Mouse (Mus musculus) kidney, postnatal 10 days (tissue): ENCODE measurements around the gene Bphl.

Experiments
- DNase-seq: peaks from one replicate; pipeline ENCODE4 v3.0.0; 2021; ENCODE audit warnings: mixed read lengths

Bphl gene

GRCm38 (mm10) chr13:34089358-34089757 is 52.0 kb downstream of the Bphl start:
- DNase-seq: no peak

DNA sequence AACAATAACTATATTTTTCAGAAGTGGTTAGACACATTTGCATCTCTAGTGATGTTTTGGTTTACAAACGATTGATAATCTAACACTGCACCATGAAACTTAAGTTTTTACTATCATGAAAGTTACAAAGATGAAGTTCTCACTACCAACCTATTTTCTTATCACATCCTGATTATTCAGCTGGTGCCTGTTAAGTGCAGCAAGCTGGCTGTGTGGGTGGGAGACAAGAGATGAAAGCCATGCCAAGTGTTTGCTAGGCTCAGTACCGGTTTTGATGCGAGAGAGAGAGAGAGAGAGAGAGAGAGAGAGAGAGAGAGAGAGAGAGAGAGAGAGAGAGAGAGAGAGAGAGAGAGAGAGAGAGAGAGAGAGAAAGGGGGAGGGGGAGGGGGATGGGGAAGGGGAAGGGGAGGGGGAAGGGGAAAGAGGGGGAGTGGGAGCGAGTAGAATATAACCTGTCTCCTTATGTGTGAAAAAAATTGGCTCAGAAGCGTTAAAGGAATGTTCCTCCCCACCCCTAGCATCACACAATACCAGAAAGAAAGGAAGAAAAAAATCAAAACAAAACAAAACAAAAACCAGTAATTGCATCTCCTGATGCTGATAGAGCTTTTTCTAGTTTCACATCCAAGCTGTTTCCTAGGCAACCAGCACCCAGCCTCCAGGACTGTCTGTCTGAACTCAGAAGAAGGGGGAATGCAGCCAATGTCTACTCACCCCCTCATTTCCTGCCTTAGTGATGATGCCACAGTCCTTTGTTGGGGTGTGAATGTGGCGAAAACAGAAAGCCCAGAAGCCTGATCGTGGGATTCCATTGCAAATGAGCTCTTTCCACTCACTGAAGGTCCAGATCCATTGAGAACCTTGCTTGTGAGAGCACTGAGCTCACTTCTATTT is 58.4 kb downstream of the Bphl start:
- no peak for DNase-seq

DNA sequence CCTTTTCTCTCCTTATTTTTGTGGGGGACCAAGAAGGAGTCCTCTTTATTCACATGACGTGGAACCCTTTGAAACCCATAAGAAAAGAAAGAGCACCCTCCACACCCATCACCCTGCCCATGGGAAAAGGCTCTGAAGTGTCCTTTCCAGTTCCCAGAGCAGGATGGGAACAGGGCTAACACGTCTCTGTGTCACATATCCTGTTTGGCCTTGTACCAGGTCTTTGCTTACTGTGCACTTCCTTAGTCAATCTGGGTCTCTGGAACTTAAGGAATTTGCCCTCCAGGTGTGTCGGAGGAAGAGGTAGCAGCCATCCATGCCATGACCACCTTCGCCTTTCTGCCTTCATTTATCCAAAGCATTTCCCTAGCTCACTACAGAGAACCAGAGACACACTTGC is 59.1 kb downstream of the Bphl start:
- peak; percentile 26 for DNase-seq

- no peak for DNase-seq
Measured at GRCm38 (mm10) chr13:34097086-34097485, 59.7 kb downstream of the Bphl start.

DNA sequence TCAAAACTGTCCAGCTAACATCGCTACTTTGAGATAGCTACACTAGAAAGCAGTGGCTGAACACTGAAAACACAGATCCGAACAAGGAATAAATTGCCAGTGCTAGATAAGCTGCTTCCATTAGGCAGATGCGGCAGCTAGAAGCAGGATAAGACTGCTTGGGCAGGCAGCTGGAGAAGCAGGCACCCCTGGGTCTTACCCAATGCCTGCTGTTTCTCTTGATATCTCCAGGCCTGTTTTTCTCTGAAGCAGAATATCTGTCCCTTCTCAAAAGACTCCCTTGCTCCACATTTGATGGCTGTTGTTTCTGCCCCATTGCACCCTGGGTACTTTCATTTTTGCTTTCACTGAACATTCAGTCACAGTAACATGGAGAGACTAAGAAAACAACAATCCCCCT is 63.3 kb downstream of the Bphl start:
- no peak for DNase-seq

DNA sequence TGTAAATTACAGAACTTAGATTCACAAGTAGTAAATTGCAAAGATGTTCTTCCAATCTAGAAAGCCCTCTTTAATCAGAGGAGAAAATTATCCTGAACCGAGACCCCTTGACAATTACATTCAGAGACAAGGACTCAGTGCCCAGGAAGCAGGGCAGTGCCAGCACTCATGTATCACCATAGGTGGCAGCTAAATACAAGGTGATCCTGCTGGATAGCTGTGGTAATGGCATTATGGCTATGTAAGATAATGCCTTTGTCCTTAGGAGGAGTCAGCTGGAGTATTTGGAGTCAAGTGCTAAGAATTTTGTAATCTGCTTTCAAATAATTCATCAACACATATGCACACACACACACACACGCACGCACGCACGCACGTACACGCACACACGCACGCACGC is 63.9 kb downstream of the Bphl start:
- DNase-seq: no peak

- no peak for DNase-seq
Measured at GRCm38 (mm10) chr13:34101908-34102307, 64.5 kb downstream of the Bphl start.

DNA sequence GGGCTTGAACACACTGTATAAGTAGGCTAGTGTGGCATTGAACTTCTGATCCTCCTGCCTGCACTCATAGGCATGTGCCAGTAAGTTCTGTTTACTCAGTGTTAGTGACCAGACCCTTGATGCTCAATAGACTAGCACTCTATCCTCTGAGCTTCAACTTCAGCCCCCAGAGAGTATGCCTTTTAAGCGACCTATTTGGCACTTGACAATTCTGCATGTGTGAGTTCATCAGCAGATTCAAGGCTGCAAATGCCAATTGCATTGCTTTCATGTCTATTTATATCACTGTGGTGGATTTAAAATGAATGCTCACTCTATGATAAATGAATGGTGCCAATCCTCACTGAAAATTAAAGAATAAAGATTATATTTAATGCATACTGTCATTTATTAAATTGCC is 68.0 kb downstream of the Bphl start:
- DNase-seq: no peak

- no peak for DNase-seq
Measured at GRCm38 (mm10) chr13:34106256-34106655, 68.9 kb downstream of the Bphl start.

- no peak for DNase-seq
Measured at GRCm38 (mm10) chr13:34106999-34107398, 69.6 kb downstream of the Bphl start.

DNA sequence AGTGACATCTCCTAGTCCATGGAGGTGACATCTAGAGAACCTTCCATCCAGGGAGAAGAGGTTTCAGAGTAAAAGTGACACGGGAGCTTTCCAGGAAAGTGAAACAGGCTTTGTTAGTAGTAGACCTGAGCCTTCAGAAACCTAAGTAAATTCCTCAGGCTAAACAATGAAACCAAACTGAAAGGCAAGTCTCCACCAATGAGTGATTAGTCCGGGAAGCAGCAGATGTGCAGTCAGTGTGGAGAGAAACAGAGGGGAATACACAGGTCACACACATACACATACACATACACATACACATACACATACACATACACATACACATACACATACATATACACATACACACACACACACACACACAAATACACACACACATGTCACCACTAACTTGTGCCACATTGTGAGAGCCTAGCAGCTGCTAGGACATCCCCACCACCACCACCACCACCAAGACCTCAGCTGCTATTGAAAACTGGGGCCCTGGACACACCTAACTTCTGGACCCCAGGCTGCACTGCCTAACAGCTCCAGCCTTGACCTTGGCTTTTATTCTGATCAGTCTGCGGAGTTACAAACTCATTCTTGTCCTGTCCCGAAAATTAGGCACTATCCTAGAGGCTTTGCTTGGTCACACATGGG is 71.8 kb downstream of the Bphl start:
- DNase-seq: no peak

GRCm38 (mm10) chr13:34109677-34110058 is 72.3 kb downstream of the Bphl start:
- peak; percentile 43 for DNase-seq

- peak; percentile 63 for DNase-seq
Measured at GRCm38 (mm10) chr13:34111019-34111418, 73.6 kb downstream of the Bphl start.

DNA sequence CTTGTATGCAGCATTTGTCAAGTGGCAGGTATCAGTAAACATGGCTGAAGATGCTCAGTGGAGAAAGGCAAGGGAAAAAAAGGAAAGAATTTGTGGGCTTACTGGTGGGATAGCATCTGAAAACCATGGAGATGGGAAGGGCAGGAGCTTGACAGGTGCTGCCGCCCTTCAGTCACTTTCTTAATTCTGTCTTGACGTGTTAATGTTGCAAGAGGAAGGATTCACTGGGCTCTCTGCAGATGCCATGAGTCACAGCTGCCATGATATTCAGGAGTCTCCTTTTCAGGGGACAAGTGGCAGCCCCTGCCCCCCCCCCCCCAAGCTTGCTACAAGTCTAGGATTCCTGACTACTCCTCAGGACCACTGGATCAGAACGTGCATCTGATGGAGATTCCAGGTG is 74.5 kb downstream of the Bphl start:
- DNase-seq: no peak

DNA sequence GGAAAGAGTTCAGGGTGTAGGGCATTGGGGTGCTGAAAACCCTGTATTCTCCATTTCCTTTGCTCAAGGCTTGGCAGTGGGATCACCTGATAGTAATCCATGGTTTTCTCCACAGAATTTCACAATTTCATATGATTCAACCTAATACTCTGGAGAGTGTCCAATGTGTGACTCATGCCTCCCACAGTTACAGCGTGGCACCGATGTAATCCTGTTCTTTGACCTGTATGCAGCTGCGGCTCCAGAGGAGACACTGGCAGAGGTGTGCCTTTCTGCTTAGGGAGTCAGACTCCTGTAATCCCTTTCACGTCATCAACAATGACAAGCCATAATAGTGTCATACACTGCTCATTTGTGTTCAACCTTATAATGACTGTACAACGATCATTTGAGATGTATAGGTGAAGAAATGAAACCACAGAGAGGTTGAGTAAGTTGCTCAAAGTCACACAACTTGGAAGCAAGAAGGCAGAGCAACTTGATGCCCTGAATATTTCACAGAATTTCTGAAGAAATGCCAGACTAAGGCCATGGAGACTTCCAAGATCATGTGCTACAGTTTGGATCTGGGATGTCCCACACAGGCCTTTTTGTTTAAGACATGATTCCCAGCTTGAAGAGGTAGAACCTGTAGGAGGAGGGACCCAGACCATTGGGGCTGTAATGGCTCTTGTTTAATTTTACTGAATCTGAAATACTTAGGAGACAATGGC is 75.1 kb downstream of the Bphl start:
- DNase-seq: no peak

- DNase-seq: no peak
Measured at GRCm38 (mm10) chr13:34113086-34113485, 75.7 kb downstream of the Bphl start.

GRCm38 (mm10) chr13:34114654-34115053 is 77.3 kb downstream of the Bphl start:
- DNase-seq: no peak

- no peak for DNase-seq
Measured at GRCm38 (mm10) chr13:34116508-34116907, 79.1 kb downstream of the Bphl start.

DNA sequence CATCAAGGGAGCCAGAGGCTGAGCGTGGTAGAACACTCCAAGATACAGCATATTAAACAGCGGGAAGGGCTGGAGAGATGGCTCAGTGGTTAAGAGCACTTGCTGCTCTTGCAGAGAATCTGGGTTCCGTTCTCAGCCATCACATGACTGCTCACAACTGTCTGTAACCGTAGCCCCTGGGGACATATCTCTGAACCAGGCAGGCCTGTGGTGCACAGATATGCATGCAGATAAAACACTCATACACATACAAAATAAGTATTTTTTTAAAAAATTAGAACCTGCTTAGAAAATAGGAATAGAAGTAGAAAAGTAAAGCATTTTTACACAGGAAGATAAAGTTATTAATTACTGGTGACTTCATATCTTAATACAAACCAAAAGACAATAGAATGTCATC is 81.4 kb downstream of the Bphl start:
- no peak for DNase-seq

DNA sequence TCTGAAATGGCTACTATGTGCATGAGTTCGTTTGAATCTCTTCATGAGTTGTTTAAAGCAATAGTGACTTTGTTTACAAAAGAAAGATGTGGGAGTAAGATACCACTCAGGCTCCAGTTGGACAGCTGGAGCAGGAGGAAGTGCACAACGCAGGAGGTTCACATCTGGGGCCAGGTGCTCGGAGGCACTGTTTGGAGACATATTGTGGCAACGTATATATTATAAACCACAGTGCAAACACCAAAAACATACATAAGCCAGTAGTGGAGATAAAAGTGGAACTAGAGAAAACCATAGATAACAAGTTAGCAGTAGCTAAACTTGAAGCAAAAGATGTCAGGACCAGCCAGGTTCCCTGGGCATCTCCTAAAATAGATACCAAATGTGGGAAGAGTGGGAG is 82.0 kb downstream of the Bphl start:
- no peak for DNase-seq

DNA sequence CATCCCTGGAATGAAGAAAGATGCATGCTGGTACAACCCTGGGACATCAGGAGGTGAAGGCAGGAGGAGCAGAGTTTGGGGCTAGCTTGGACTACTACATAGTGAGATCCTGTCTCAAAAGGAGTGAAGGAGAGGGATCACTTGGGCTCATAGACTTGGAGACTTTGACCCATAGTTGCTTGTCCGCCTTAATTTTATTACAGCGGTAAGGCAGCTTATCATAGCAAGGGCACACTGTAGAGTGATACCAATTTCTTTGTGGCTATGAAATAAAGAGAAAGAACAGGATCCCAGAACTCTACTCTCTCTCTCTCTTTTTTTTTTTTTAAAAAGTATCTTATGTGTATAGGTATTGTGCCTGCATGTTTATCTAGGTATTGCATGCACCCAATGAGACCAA is 83.1 kb downstream of the Bphl start:
- no peak for DNase-seq
